Mouse (Mus musculus): ENCODE results near the gene Thbs4.

GRCm38 (mm10) chr13:92757972-92758585 lies 36.5 kb downstream of the Thbs4 start:
- TF ChIP-seq CTCF (conservative IDR thresholded peaks at IDR 0.05; ENCODE audit: low read length) (no peak), POU5F1 (IDR thresholded peaks at IDR 0.05; ENCODE audit: borderline replicate concordance, low read length) (no peak)

All from E14TG2a.4 (cell line).